Mouse (Mus musculus): ENCODE data around the gene Gm10100.
A peak's percentile ranks its signal among the peaks of the same experiment; 100 is the strongest.
"Not testable (repeated sequence)": the region's sequence is repeated elsewhere in the genome, so short reads cannot be mapped to it uniquely, and the experiment has no call there.

Gm10100 gene

DNA sequence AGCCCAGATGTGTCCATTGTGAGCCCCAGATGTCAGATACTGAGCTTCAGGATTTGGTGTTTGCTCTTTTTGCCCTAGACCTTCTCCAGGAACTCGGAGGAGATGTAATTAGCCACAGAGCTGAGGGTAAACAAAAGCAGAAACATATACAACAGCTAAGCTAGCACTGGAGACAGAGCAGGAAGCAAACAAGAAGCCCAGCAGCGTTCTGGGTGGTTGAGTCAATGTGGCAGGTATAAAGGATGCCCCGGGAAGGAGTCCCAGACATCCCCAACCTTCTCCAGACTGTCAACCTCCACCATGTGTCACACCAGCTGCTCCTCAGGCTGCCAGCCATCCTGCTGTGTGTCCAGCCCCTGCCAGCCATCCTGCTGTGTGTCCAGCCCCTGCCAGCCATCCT lies at the start of gene Gm10100:
TSS of gene Gm10100 (plus strand) at position 301 of the 400 bp plus-strand sequence.
- no peak for DNase-seq (ENCODE audit: low read depth, low spot score)

DNA sequence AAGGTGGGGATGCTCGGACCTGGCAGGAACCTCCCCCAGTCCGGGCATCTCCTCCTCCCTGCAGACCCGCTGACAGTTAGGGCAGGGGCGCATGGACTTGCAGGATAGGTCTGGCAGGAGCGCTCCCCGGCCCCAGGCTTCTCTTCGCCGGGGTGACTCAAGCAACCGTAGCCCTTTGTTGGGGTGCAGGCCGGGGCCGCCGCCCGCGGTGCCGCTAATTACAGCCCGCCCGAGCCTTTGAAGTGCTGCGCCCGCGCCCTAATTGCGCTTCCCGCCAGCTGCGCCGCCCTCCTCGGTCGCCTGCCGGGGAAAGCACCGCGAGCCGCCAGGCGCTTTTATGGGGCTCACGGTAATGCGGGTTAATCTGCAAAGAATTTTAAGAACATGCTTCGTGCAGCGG lies 48.7 kb upstream of the Gm10100 start:
- DNase-seq (ENCODE audit: low read depth, low spot score), result no peak

DNA sequence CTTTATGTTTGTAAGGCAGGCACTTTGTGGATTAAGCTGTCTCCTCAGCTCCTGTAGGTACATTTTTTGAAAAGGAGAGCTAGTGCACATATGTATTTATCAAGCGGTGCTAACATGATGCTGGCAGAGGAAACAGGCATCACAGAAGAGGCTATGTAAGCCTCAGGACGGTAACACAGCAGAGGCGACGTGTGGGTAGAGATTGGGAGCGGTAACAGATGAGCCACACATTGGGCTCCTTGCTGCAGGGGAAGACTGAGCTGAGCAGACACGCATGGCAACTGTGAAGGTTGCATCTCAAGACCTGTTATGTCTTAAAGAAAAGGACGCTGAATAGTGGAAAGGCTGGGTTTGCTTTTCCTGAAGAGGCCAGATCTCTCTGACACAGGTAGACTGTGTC lies 43.3 kb upstream of the Gm10100 start:
- no peak for DNase-seq (ENCODE audit: low read depth, low spot score)

DNA sequence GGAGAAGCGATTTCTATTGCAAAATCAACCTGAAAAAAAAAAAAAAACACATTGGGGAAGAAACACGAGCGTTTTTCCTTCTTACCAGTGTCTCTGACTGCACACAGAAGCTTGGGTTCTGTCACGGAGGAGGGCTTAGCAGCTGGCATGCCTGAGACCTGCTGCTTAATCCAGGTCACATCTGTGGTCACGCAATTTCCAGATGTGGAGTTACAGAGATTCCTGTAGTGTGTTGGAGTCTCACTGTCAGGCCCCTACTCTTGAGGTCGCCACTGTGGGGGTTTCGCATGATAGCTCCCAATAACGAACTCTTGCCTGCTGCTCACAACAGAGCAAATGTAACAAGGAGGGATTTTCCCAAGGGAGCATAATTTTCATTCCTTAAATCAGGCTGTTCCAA lies 42.1 kb upstream of the Gm10100 start:
- DNase-seq (ENCODE audit: low read depth, low spot score), result peak; percentile 23

DNA sequence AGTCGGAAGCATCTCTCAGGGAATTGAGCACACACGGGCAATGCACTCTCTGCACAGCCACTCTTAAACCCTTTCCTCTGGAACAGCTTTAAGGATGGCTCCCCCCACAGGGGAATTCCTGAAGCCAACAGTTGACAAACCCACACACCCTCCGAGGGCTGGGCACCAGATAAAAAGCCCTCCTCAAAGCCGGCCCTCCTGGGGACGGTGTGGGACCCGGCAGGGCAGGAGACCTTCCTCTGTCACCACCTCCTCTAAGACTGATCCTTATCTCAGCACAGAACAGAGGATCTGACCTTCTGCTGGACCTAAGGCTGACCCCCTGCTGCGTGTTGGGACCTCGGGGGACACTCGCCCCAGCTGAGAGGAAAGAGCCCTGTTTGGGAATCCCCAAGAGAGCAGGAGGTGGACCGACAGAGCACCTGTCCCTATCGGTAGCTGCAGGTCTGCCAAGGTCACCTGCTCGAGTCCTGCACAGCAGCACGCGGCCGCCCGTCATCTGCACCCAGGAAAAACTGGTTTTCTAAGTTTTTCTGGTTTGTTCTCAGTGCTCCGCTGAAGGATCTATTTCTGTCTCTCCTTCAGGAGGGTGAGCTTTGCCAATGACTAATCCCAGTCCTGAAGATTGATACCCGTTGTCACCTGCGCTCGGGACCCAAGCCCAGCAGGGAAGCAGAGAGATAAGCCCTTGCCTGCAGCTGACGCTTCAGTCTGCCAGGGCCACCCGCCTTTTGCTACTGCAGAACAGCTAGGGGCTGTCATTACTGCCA lies 40.2 kb upstream of the Gm10100 start, which contains the start of gene Tspear:
TSS of gene Tspear (plus strand) at position 675 of the 770 bp plus-strand sequence.
- no peak for DNase-seq (ENCODE audit: low read depth, low spot score)

DNA sequence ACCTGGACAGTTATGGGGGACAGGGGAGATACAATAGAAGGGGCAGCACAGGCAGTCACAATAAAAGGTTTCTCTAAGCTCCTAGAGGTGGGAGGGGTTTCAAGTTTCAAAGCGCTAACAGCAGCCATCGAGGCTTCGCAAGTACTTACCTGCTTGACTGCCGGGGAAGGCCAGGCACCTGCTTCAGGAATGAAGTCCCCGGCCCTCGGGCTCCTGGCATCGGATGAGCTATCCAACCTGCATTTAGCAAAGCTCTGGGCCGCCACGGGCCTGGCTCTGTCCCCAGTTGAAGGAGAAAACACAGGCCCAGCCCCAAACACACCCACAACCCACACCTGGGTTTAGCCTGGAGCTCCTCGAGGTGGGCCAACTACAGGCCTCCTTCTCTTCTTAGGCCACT lies 39.3 kb upstream of the Gm10100 start:
- DNase-seq (ENCODE audit: low read depth, low spot score), result no peak

DNA sequence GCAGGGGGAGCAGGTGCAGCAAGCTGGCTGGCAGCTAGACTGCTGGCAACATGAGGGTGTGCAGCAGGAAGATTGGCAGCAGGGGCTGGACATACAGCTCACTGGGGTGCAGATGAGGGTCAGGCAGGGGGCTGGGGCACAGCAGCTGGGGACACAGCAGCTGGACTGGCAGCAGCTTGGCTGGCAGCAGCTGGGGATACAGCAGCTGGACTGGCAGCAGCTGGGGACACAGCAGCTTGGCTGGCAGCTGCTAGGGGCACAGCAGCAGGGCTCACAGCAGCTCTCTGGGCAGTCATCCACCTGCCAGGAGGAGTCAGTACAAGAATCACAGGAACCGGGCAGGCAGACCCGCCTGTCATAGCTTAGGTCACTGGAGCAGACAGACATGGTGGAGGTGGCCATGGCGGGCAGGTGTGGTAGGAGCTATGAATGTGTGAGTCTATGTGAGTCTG lies 35.9 kb upstream of the Gm10100 start, which contains the start of gene Gm19402:
TSS of gene Gm19402 (minus strand) at position 402 of the 452 bp plus-strand sequence.
- DNase-seq (ENCODE audit: low read depth, low spot score), result not testable (repeated sequence)

DNA sequence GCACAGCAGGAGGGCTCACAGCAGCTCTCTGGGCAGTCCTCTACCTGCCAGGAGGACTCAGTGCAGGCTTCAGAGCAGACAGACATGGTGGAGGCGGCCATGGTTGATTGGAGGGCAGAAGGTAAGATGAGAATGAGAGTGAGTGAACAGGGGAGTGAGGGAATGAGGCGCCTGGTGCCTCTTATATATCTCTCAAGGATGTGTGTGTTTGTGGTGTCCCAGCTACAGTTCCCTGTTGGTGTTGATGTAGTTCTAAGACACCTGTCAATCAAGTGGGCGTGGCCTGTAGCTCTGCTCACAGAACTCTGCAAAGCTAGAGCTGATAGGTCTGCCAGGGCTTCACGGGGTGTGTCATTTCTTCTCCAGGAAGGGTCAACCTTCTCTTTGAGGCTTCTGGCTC lies 29.2 kb upstream of the Gm10100 start, which contains the start of gene Gm9508:
TSS of gene Gm9508 (minus strand) at position 101 of the 400 bp plus-strand sequence.
- peak; percentile 4 for DNase-seq (ENCODE audit: low read depth, low spot score)

DNA sequence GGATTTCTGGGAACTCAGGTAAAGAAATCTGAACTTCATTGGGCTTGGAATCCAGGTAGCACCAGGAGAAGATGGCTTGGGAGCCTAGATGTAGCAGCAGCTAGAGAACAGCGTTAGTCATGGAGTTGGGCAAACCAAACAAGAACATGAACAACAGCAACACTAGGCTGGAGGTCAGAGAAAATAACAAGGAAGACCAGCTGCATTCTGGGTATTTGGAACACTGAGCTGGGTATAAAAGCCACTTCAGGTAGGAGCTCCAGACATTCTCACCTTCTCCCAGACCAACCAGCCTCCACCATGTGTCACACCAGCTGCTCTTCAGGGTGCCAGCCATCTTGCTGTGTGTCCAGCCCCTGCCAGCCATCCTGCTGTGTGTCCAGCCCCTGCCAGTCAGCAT lies 20.0 kb upstream of the Gm10100 start, which contains the start of gene Gm10272:
TSS of gene Gm10272 (plus strand) at position 301 of the 400 bp plus-strand sequence.
- DNase-seq (ENCODE audit: low read depth, low spot score), result no peak

DNA sequence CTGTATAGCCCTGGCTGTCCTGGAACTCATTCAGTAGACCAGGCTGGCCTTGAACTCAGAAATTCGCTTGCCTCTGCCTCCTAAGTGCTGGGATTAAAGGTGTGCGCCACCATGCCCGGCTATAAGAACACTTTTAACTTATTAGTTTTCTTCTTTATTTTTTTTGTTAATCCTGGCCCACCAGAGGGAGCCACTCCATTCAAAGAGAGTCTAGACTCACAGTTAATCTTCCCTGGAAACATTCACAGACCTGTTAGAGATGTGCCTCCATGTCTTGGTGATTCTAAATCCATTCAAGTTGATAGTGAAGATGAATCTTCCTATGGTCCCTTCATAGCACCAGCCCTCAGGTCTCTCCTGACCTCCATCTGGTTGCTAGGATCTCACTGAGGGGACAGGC lies 16.5 kb upstream of the Gm10100 start:
- peak; percentile 27 for DNase-seq (ENCODE audit: low read depth, low spot score)

DNA sequence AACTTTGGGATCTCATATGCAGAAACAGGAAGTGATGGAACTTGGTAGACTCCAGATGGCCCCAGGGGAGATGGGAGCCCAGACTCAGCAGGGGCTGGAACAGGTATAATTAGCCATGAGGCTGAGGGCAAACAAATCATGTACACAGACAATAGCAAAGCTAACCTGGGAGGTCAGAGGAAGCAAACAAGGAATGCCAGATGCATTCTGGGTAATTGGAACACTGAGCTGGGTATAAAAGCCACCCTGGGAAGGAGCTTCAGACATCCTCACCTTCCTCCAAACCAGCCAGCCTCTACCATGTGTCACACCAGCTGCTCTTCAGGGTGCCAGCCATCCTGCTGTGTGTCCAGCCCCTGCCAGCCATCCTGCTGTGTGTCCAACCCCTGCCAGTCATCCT lies 15.1 kb upstream of the Gm10100 start, which contains the start of gene Gm10024:
TSS of gene Gm10024 (plus strand) at position 301 of the 400 bp plus-strand sequence.
- not testable (repeated sequence) for DNase-seq (ENCODE audit: low read depth, low spot score)

DNA sequence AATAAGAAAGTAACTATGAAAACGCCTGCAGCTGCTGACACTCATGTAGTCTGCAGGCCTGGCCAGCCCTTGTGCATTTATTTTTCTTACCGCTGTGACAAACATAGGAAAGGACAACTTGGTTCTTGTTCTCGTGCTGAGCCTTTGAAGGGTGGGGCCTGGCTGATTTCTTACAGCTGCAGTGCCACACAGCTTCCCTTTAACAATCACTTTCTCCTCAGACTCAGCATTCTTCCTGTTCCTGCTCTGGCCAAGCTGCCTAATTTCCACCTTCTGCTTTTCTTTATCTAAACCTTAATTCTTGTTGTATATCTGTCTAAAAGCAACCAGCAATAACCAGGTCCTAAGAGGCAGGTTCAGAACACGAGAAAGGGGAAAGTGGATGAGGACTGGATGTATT lies 12.6 kb upstream of the Gm10100 start:
- DNase-seq (ENCODE audit: low read depth, low spot score), result no peak

DNA sequence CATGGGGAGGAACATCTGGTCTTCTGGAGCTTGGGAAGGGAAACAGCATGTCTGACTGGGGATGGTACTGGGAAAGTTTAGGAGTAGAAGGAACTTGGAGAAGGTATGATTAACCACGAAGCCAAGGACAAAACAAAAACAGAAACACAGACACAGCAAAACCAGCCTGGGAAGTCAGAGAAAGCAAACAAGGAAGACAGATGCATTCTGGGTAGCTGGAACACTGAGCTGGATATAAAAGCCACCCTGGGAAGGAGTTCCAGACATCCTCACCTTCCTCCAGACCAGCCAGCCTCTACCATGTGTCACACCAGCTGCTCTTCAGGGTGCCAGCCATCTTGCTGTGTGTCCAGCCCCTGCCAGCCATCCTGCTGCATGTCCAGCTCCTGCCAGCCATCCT lies 10.8 kb upstream of the Gm10100 start, which contains the start of gene Gm10142:
TSS of gene Gm10142 (plus strand) at position 301 of the 400 bp plus-strand sequence.
- DNase-seq (ENCODE audit: low read depth, low spot score), result no peak

DNA sequence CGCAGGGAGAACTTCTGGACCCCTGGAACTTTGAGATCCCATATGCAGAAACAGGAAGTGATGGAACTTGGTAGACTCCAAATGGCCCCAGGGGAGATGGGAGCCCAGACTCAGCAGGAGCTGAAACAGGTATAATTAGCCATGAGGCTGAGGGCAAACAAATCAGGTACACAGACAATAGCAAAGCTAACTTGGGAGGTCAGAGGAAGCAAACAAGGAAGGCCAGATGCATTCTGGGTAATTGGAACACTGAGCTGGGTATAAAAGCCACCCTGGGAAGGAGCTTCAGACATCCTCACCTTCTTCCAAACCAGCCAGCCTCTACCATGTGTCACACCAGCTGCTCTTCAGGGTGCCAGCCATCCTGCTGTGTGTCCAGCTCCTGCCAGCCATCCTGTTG lies 6.0 kb upstream of the Gm10100 start, which contains the start of gene Krtap12-1:
TSS of gene Krtap12-1 (plus strand) at position 301 of the 400 bp plus-strand sequence.
- DNase-seq (ENCODE audit: low read depth, low spot score), result not testable (repeated sequence)

DNA sequence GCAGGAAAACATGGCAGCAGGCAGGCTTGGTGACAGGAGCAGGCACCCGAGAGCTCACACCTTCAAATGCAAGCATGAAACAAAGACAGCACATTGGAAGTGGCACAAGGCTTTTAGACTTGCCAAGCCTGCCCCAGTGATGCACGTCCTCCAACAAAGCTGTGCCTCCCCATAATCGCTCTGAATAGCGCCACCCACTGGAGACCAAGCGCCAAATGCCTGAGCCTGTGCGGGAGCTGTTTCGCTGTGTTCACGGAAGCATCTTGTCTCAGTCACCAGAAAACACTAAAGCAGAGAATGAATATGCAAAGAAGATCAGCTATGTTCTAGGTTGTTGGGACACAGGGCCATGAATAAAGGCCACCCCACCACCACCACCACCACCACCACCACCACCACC lies 1.4 kb upstream of the Gm10100 start:
- no peak for DNase-seq (ENCODE audit: low read depth, low spot score)

DNA sequence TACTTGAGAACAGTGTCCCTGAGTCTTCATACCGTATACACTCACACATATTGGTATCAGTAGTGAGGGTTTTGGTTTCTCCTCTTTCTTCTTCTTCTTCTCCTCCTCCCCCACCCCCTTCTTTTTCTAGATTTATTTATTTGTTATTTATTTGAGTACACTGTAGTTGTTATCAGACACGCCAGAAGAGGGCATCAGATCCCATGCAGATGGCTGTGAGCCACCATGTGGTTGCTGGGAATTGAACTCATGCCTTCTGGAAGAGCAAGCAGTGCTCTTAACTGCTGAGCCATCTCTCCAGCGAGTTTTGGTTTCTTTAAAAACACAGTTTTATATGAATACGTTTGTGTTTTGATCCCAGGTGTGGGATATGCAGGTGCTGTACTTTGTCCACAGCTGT lies 2.0 kb downstream of the Gm10100 start:
- peak; percentile 28 for DNase-seq (ENCODE audit: low read depth, low spot score)

DNA sequence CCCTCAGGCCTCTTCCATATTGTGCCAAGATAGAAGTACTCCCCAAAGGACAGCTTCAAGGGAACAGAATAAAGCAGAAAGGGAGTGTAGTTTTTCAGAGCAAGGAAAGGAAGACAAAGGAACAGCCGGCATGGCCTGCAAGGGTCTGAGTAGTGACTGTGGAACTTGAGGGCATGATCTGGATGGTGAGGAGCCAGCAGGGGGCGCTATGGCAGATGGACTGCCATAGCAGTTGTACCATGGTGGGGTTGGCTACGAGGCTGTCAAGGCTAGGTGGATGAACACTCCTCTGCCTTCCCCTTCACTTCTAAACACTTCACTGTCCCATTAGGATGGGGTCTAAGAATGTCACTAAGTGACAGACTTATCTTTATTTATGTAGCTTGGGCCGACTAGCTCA lies 3.0 kb downstream of the Gm10100 start:
- peak; percentile 27 for DNase-seq (ENCODE audit: low read depth, low spot score)

DNA sequence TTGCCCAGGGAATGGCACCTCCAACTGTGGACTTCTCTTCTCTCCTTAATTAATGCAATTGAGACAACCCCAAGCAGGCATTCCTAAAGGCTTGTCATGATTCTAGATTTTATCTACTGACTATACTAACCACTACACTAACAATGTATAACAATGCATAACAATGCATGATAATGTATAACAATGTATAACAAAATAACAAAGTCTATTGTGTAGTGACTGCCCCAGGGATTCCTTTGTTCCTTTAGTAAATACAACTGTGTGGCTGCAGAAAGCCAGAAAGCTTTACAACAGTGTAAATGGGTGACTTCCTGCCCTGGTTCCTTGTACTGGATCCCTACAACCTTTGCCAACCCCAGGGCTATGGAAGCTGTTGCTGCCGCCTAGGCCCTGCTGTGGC lies 9.6 kb downstream of the Gm10100 start:
- no peak for DNase-seq (ENCODE audit: low read depth, low spot score)

DNA sequence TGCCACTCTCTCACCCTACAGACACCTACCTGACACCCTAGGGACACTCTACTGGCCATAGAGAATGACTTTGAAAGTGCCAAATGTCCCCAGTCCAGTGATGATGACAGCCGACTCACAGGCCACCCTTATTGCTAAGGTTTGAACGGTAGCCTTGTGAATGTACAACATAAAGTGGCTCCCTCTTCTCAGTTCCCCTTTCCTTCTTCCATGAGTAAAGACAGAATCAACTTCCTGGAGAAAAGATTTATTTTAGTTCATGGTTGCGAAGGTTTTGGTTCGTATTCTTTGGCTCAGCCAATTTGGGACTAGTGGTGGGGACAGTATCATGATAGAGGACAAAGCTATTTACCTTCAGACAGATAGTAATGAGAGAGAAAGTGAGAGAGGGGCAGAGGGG lies 12.6 kb downstream of the Gm10100 start:
- DNase-seq (ENCODE audit: low read depth, low spot score), result no peak

DNA sequence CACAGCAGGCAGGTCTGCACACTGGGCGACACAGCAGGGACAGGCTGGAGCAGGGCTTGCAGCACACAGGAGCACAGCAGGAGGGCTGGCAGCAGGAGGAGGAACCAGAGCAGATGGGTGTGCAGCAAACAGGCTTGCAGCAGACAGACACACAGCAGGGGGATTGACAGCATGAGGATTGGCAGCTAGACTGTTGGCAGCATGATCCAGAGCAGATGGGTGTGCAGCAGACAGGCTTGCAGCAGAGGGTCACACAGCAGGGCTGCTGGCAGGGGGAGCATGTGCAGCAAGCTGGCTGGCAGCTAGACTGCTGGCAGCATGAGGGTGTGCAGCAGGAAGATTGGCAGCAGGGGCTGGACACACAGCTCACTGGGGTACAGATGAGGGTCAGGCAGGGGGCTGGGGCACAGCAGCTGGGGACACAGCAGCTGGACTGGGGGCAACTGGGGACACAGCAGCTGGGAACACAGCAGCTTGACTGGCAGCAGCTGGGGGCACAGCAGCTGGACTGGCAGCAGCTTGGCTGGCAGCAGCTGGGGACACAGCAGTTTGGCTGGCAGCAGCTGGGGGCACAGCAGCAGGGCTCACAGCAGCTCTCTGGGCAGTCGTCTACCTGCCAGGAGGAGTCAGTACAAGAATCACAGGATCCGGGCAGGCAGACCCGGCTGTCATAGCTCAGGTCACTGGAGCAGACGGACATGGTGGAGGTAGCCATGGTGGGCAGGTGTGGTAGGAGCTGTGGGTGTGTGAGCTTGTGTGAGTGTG lies 15.8 kb downstream of the Gm10100 start, which contains the start of gene Gm18596:
TSS of gene Gm18596 (minus strand) at position 715 of the 765 bp plus-strand sequence.
- DNase-seq (ENCODE audit: low read depth, low spot score), result not testable (repeated sequence)

DNA sequence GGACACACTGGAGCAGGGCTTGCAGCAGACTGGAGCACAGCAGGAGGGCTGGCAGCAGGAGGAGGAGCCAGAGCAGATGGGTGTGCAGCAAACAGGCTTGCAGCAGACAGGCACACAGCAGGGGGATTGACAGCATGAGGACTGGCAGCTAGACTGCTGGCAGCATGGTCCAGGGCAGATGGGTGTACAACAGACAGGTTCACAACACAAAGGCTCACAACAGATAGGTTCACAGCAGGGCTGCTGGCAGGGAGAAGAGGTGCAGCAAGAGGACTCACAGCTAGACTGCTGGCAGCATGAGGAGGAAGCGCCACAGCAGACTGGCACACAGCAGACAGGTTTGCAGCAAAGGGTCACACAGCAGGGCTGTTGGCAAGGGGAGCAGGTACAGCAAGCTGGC lies 24.4 kb downstream of the Gm10100 start:
- DNase-seq (ENCODE audit: low read depth, low spot score), result not testable (repeated sequence)

DNA sequence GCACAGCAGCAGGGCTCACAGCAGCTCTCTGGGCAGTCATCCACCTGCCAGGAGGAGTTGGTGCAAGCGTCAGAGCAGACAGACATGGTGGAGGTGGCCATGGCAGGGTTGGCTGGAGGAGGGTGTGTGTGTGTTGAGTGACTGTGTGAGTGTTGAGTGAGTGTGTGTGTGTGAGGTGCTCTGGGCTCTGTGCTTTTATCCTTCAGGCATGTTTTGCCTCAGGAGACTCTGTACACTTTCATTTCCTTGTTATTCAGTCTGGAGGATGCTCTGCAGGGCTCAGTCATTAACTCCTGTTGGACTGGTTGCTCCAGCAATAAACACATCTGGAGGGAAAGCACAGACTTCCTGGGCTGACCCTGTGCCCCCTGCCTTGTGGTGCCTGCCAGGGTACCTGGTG lies 25.0 kb downstream of the Gm10100 start, which contains the start of gene Gm9736:
TSS of gene Gm9736 (minus strand) at position 101 of the 400 bp plus-strand sequence.
- not testable (repeated sequence) for DNase-seq (ENCODE audit: low read depth, low spot score)
